Mouse (Mus musculus) T-helper 2 cell (primary cell): ENCODE data around the gene Fbxo5.

Source experiments
- in situ Hi-C: fragments of 300-600 bp; cut with MboI, MseI; formaldehyde crosslinking; loops from one replicate; pipeline ENCODE4 v1.15.1; 2025; ENCODE audit warnings: high pct_unique_total_duplicates

Gene Fbxo5

DNA sequence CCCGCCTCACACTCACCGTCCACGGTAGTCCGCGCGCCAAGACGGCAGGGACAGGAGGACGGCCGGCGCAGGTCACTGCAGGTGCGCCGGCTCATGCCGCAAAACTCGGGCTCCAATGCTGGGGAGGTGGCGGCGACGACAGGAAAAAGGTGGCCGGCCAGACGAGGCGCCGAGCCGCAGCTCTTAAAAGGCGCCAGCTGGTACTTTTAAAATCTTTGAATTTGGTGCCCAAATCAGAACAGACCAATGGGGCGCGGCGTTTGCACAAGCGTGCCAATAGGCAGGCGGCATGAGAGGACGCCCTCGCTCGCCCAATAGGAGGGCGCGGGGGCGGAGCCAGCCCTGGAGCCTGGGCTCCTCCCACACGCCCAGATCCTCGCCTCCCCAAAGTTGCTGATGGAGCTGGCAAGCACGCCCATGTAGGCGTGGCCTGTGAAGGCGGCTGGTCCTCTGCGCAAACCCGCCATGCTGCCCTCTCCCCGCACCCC is at the start of gene Fbxo5:
Gene Fbxo5, minus strand, starts transcription at position 358 of the 488 bp plus-strand sequence.
- in situ Hi-C loops, result loop anchor here (10.0 to 25.0 kb wide), 3 partner anchors 1182 to 1860 kb away; partner anchors contain the start of gene Nup43

DNA sequence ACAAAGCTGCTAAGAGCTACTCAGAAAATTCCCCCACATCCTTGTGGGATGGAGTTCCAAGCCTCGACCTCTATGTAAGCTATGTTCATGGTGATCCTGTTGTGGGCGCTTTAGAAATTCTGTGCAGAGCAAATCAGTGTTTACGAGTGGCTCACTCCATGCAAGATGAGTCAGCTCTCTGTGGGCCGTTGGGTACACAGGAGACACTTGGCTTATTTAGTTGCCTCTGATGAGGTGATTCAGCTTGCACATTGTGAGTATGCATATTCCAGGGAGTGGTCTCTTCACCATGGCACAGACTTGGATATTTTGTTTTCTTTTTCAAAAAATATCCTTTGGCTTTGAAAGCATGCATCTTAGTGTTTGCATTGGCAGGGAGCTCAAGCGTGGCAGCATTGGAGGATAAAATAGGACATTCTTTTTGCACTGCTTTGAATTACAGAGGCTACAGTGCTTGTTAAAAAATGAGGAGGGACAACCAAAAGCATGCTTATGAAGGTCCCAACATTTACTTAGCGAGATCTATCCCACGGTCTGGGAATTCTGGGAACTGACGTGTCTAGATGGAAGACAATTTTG is 48.0 kb upstream of the Fbxo5 start:
- in situ Hi-C loops, result no loop called here

DNA sequence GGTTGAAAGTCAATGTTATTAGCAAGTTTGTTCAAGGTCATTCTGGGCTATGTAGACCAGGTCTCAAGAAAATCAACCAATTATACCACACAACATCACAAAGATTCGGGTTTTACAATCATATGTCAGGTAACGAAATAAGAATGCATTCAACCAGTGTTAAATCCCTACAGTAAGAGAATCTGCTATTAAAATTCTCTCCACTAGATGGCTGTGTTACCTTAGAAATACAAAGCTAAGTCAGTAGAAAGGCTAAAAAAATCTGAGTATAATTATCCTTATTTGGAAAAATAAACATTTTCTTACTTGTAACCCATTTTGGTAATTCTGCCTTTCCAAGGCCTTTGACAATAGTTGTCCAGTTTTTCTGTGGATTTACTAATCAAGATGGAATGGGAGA is 41.5 kb upstream of the Fbxo5 start:
- in situ Hi-C loops, result no loop called here

DNA sequence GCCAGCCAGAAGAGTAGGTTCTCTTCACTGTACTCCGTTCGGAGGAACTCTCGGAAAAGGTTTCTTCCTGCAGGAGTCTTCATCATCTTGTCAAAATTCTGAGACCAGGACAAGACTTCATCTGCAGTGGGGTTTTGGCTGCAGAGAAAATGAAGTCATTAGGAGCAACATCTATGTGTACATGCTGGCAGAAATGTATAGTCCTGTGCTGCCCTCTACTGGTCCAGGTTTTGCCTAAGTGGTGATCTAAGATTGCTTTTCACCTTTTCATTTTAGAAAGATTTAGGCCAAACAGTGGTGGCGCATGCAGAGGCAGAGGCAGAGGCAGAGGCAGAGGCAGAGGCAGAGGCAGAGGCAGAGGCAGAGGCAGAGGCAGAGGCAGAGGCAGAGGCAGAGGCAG is 36.0 kb upstream of the Fbxo5 start:
- in situ Hi-C loops, result no loop called here

DNA sequence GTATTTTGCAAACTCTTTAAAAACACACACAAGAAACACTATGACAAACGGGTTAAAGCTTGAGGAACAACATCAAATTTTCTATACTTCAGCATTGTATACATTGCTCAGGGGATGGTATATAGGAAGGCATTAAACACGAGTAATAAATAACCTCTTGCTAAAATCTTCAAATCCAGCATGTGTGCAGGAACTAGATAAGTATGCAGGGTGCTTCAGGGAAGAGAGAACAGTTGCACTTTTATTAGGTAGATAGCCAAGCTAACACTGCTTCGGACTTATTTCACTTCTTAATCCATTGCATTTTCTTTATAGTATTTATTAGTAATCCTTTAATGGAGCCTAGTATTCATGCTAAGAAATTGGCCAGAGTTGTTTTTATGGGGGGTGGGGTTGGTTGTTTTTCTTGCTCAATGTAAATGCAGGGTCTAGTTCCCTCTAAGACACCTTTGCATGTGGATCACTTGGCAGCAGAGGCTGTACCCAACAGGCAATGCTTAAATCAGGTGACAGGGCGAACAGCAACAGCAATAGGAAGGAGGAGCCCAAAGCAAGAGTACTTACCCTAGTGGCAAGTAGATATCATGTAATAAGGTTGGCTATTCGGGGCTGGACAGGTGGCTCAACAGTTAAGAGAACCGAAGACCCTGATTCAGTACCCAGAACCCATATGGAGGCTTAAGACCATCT is 21.1 kb upstream of the Fbxo5 start:
- in situ Hi-C loops, result loop anchor here (10.0 kb wide), 1 partner anchor 1852 kb away; the partner anchor contains the start of gene Mthfd1l

DNA sequence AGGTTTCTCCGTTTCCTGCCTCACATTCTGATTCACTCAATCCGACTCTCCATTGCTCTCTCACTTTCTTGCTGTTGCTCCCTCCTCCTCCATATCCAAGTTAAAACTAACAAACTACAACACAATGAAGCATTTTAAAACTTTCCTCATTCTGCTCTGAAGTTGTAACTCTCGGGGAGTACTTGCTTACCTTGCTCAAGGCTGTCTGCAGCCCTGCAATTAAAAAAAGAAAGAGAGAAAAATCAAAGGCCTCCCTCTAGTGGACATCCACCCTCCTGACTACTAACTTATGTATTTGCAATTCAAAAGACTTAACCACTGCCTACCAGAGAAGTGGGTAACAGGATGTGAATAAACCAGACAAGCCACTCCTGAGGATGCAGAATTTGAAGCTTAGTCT is 19.4 kb upstream of the Fbxo5 start:
- in situ Hi-C loops, result loop anchor here (10.0 to 25.0 kb wide), 2 partner anchors 1163 to 1850 kb away; partner anchors contain the start of gene Mthfd1l

DNA sequence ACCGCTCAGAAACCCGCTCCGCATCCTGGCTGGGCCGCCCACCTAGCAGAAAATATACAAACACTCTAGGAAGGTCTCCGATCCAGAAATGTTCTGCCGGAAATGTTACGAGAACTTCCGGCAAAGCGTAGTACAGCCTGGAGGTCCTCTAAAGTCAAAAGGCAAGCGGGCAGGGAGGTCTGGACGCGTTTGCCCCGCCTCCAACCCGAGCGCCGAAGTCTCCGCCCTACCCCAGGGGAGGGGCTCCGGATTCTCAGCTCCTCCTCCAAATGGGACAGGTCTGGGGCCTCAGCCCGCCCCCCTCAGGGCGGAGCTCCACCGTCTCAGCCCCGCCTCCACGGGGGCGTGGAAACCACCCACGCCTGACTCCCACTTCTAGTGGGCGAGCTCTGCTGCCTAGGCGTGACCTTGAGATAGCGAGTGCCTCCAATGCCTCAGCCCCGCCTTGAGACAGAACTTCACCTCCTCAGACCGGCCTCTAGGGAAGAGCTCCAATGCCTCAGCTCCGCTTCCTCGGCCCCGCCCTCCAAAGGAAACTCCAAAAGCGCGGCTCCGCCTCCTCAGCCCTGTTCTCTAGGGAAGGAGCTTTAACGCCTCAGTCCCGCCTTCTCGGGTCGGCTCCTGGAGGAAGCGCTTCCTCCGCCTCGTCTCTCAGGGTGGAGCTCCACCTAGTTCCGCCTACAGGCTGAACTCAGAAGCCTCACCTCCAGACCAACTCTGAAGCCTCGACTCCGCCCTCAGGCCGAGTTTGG is 18.5 kb upstream of the Fbxo5 start, which contains the start of gene Mtrf1l:
Gene Mtrf1l, minus strand, starts transcription at position 171 of the 752 bp plus-strand sequence.
- in situ Hi-C loops, result loop anchor here (10.0 to 25.0 kb wide), 2 partner anchors 1163 to 1849 kb away; partner anchors contain the start of gene Mthfd1l

DNA sequence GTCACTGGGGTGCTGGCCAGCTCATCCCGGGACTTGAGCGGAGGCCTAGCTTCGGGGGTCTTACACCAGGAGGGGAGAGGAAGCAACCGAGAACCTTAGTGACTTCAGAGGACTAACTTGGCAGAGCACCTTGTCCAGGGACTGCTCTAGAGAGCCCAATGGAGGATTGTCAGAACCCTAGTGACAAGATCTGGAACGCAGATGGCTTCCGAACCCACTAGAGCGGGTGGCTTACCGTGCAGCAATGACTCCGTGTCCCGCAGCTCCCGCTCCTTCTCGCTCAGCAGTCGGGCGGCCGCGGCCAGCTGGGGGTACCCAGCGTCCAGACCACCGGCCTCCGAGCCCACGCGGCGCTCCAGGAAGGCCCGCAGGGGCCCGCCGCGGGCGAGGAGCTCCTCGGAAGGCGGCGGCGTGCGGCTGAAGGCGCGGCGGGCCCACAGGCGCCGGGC is 17.9 kb upstream of the Fbxo5 start:
- in situ Hi-C loops, result loop anchor here (10.0 to 25.0 kb wide), 2 partner anchors 1164 to 1849 kb away; partner anchors contain the start of gene Mthfd1l

DNA sequence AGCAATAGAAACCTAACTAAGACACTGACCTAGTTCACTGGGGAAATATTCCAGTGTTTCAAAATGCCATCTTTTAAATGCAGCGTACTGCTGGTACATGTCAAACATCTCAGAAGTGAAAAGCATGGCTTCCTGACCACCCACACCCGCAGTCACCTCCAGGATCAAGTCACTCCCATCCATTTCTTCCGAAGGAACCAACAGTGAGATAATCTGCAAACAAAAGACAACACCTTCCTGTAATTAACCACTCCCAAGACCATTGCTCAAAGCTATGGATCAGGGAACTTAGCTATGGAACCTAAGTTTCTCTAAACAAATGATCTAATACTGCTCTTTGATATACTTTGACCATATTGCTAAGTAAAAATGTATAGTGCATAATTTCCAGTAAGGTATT is 13.4 kb upstream of the Fbxo5 start:
- in situ Hi-C loops, result loop anchor here (25.0 kb wide), 1 partner anchor 1169 kb away; no protein-coding TSS in a partner anchor

DNA sequence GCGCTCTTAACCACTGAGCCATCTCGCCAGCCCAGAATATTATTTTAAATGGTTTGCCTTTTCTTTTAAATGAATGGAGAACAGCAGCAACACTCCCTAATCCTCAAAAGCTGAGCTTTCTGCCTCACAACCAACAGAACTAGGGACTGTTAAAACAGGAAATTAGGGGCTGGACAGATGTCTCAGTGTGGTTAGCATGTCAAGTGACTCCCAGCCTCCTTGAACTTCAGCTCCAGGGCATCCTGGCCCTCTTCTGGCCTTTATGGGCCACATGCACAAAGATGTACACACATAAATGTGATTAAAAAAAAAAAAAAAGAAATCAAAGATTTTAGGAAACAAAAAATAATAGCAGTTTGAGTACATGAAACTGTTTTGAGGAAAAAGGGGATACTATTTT is 10.6 kb upstream of the Fbxo5 start:
- in situ Hi-C loops, result loop anchor here (25.0 kb wide), 1 partner anchor 1171 kb away; no protein-coding TSS in a partner anchor

DNA sequence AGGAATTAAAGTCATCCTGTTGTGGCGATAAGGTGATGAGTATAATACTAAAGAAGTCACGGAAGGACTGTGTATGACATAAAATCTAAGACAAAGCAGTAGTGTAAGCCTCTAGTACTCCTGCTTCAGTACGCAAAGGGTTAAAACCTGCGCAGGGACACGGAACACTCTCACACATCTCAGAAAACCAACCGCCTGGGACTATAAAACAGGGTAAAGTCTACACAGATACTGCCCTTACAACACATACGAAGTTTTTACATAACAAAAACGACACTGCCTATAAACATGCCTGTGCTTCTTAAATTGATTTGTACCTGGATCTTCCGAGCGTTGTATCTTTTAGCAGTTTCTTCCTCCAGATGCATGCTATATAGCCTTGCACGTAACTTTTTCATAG is 8.3 kb upstream of the Fbxo5 start:
- in situ Hi-C loops, result loop anchor here (25.0 kb wide), 1 partner anchor 1174 kb away; no protein-coding TSS in a partner anchor

DNA sequence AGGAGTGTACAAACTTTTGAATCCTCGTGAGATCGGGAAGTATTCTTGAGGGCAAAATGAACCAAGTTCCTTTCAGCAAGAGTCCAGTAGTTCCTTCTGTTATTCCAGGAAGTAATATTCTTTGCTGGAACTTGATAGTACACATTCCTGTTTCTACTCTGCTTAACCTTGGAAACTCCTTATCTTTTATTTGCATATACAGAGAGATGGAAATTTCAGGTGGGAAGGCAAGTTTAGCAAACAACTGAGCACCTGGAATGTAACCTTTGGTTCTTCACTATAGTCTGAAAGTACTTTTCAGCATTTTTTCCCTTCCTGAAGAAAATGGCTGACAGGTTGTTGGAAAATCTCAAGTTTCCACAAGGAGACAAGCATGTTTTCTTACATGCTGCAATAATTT is 2.3 kb upstream of the Fbxo5 start:
- in situ Hi-C loops, result loop anchor here (10.0 to 25.0 kb wide), 3 partner anchors 1180 to 1857 kb away; partner anchors contain the start of gene Nup43

DNA sequence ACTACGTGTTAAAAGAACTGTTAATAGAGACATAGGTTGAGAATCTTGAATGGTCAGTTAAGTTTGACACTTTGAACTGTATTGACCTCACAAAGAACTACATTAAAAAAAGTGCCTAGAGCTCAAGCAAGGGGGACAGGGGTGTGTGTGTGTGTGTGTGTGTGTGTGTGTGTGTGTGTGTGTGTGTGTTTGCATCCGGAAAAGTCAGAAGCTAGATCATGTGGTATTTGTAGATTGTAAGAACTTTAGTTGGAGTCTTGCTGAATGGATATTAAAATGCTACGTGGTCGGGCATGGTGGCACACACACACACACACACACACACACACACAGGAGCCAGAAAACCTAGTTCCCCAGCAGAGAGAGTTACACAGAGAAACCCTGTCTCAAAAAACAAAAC is 1.6 kb upstream of the Fbxo5 start:
- in situ Hi-C loops, result loop anchor here (10.0 to 25.0 kb wide), 3 partner anchors 1180 to 1858 kb away; partner anchors contain the start of gene Nup43

DNA sequence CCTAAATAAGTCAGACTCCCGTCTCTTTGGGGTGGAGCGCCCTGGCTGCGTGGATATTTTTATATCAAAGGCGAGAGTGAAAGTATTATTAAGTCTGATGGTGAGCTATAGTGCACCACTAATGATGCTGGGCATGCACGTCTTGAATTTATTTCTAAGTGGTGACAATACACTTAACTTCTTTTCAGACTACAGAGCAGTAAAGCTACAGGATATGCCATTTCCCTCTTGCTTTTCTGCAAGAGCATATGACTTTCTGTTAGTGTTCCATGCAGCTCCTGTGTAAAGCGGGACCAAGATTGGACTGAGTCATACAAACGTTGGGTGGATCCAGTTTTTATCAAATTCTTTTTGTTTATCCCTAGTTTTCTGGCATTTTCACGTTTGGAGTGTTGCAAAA is 1.0 kb upstream of the Fbxo5 start:
- in situ Hi-C loops, result loop anchor here (10.0 to 25.0 kb wide), 3 partner anchors 1181 to 1858 kb away; partner anchors contain the start of gene Nup43

DNA sequence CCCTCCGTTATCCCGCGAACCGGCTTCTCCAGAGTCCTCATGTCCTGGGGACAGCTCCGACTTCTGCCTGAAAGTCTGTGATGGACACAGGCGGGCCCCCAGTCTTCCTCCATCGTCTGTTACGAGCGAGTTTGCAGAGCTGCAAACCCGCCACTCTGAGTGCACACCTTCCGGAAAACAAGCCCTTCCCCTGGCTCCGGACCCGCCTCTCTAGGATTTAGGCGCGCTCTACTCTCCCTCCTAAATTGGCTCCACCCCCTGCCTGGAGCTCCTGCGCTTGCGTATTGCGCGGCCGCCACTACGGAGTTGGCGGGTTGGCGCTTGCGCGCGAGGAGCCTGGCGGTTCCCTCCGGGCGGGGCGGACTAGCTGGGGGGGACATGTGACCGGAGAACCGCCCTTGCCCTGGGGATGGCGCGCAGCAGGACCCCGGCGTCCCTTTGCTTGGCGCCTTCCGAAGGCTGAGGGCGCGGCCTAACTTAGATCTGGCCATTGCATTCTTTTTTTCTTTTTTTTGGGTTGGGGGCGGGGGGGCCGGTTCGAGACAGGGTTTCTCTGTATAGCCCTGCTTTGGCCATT is 419 bp upstream of the Fbxo5 start:
- in situ Hi-C loops, result loop anchor here (10.0 to 25.0 kb wide), 3 partner anchors 1181 to 1859 kb away; partner anchors contain the start of gene Nup43

DNA sequence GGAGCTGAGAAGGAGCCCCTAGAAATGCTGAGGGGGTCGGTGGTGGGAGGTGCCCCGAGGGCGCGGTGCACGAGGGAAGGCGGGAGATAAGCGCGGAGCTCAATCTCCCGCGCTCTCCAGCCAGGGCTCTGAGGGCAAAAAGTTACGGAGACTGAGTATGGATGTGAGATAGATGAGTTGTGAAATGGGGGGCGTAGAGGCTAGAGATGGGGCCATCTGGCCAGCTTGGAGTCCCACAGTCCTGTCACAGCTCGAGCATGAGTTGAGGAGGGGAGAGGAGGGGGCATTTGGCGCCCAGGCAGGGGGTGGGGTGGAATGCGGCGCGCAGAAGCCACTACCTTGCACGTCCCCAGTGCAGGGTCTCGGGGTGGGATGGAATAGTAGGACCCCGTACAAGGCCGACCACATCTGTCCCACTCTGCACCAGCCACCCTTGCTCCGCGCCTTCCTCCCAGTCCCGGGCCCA is 676 bp downstream of the Fbxo5 start:
- in situ Hi-C loops, result loop anchor here (10.0 to 25.0 kb wide), 3 partner anchors 1183 to 1860 kb away; partner anchors contain the start of gene Nup43

DNA sequence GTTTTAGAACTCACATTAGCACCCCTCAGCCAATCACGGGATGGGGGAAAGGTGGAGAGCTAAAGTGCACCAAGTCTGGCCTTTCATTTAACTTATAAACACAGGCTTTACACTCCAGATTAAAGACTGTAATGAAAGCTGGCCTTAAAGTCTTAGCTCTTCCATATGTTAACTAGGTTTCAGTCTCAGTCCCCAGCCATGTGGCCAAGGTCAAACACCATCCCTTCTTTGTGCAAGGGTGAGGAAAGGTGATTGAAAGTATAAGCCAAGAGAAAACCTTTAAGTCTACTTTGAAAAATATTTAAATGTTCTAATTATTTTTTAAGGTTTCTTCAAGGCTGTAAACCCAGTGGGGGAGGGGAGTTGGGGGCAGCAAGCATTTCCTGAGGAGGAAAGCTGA is 1.7 kb downstream of the Fbxo5 start:
- in situ Hi-C loops, result loop anchor here (10.0 to 25.0 kb wide), 3 partner anchors 1184 to 1861 kb away; partner anchors contain the start of gene Nup43

DNA sequence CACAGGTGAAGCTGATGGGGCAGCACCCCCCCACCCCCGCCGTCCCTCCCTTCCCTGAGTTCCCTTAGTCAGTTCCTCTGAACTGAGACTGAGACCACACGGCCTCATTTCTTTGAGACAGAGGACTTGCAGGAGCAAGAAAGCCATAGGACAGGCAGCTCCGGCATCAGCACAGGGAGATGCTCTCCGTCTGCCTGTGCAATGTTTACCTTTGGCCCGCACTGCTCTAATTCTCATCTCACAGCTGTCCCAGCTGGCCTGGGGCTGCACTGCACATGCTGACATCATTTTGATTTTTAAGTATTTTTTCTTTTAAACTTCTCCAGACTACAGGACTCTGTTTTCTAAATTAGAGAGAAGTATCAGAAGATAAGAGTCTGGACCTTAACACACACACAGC is 2.5 kb downstream of the Fbxo5 start:
- in situ Hi-C loops, result loop anchor here (10.0 to 25.0 kb wide), 3 partner anchors 1184 to 1862 kb away; partner anchors contain the start of gene Nup43

DNA sequence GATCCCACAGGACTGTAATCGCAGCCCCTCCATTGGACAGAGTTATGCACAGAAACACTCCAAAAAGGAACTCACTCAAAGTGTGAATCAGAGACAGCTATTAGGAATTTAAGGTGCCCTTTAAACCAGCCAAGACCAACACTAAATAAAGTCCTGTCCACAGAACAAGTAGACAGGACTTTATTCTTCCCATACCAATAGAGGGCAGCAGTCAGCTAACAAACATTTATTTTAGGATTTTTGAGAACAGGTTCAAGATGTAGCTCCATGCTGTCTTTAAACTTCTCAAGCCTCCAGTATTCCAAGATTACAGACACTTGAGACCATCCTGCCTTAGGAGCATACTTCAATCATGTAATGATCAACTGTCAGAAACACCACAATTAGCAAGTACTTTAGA is 4.9 kb downstream of the Fbxo5 start:
- in situ Hi-C loops, result loop anchor here (10.0 to 25.0 kb wide), 3 partner anchors 1187 to 1864 kb away; partner anchors contain the start of gene Nup43

DNA sequence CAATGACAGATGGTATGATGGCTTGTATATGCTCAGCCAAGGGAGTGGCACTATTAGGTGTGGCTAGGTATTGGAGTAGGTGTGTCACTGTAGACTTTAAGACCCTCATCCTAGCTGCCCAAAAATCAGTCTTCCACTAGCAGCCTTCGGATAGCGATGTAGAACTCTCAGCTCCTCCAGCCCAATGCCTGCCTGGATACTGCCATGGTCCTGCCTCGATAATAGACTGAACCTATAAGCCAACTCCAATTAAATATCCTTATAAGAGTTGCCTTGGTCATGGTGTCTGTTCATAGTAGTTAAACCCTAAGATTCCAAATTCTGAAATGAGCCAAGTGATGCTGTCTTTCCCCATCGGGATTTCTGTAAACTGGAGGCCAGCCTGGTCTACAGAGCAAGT is 7.3 kb downstream of the Fbxo5 start:
- in situ Hi-C loops, result loop anchor here (10.0 kb wide), 1 partner anchor 1373 kb away; no protein-coding TSS in a partner anchor
